In genomic region chr3:97901586-97901985, GRCm38 (mm10) we compare ENCODE assay signal across 8 mouse cellular contexts. TPM values are rescaled to one million over a fixed set of nuclear protein-coding genes. Genes with fewer than 3 reads are reported as not detected.
DNase-seq lines count a peak whose midpoint lies in the region; ATAC-seq and TF ChIP-seq lines count a peak whose summit lies in the region.

No protein-coding gene starts in this region.

- H3K9me3 ChIP-seq in kidney, embryonic 16.5 days (ENCODE audit: low read length) = no peaks in the 10 kb centered on the region
- H3K9me3 ChIP-seq in intestine, embryonic 15.5 days = no peaks in the 10 kb centered on the region
- H3K9me3 ChIP-seq in neural tube, embryonic 12.5 days = no peaks in the 10 kb centered on the region

- WGBS in kidney, embryonic 16.5 days = 17% methylated on average over 5 of the region's 5 CpGs
- 15% methylated on average over 5 of the region's 5 CpGs for WGBS in intestine, embryonic 15.5 days
- 27% methylated on average over 5 of the region's 5 CpGs for WGBS in neural tube, embryonic 12.5 days

- H3K4me1 ChIP-seq in kidney, embryonic 16.5 days (ENCODE audit: insufficient read depth, low read length) = peaks cover 19% of the 10 kb centered on the region
- peaks cover 4% of the 10 kb centered on the region for H3K4me1 ChIP-seq in cortical plate, adult 2 months (ENCODE audit: control insufficient read depth, insufficient read depth, low read length)
- peaks cover 7% of the 10 kb centered on the region for H3K4me1 ChIP-seq in intestine, embryonic 15.5 days (replicated peaks)
- H3K4me1 ChIP-seq in neural tube, embryonic 12.5 days = peaks cover 11% of the 10 kb centered on the region

- H3K27ac ChIP-seq in kidney, embryonic 16.5 days (ENCODE audit: low read length) = no peak overlapping the region
- no peak overlapping the region for H3K27ac ChIP-seq in cortical plate, adult 2 months (ENCODE audit: insufficient read depth, low read length)
- H3K27ac ChIP-seq in intestine, embryonic 15.5 days = peak overlapping the region; percentile 63
- no peak overlapping the region for H3K27ac ChIP-seq in neural tube, embryonic 12.5 days

- ATAC-seq in kidney, embryonic 16.5 days (ENCODE audit: low FRiP score, low TSS enrichment) = no peak
- peak; percentile 16; the same call in 1 of the 2 replicates for ATAC-seq in intestine, embryonic 15.5 days
- no peak for ATAC-seq in neural tube, embryonic 12.5 days (ENCODE audit: low FRiP score, low read depth)
- no peak for ATAC-seq in megakaryocyte-erythroid progenitor cell, adult 5-6 weeks (replicated peaks; ENCODE audit: low FRiP score, low TSS enrichment, poor library complexity, severe bottlenecking)

- peak overlapping the region; percentile 80 for H3K4me2 ChIP-seq in kidney, embryonic 16.5 days (replicated peaks; ENCODE audit: low read depth, low read length)
- H3K4me2 ChIP-seq in intestine, embryonic 15.5 days (replicated peaks) = peak overlapping the region; percentile 77
- peak overlapping the region; percentile 64 for H3K4me2 ChIP-seq in neural tube, embryonic 12.5 days (replicated peaks)

- peak overlapping the region; percentile 92 for H3K4me3 ChIP-seq in kidney, embryonic 16.5 days (ENCODE audit: low read length)
- H3K4me3 ChIP-seq in cortical plate, adult 2 months (ENCODE audit: insufficient read depth, low read length) = peak overlapping the region; percentile 90
- peak overlapping the region; percentile 97 for H3K4me3 ChIP-seq in intestine, embryonic 15.5 days (replicated peaks)
- H3K4me3 ChIP-seq in neural tube, embryonic 12.5 days = peak overlapping the region; percentile 82

- H3K9ac ChIP-seq in kidney, embryonic 16.5 days (replicated peaks; ENCODE audit: low read length) = peak overlapping the region; percentile 94
- peak overlapping the region; percentile 98 for H3K9ac ChIP-seq in intestine, embryonic 15.5 days
- H3K9ac ChIP-seq in neural tube, embryonic 12.5 days = peak overlapping the region; percentile 82

- no peak for TF ChIP-seq POLR2A in cortical plate, adult 2 months (IDR thresholded peaks at IDR 0.05; ENCODE audit: extremely low read depth, insufficient read depth, low read length)

- no peak for TF ChIP-seq CTCF in cortical plate, adult 2 months (IDR thresholded peaks at IDR 0.05; ENCODE audit: extremely low read depth, insufficient read depth, low read length)

- DNase-seq in kidney, postnatal 14 days = no peak
- DNase-seq in right cerebral cortex, postnatal 4 days = no peak
- DNase-seq in ovary, postnatal 36 days (ENCODE audit: low spot score) = no peak

- H3K36me3 ChIP-seq in kidney, embryonic 16.5 days (ENCODE audit: insufficient read depth, low read length) = no peaks in the 10 kb centered on the region
- no peaks in the 10 kb centered on the region for H3K36me3 ChIP-seq in intestine, embryonic 15.5 days
- no peaks in the 10 kb centered on the region for H3K36me3 ChIP-seq in neural tube, embryonic 12.5 days

- H3K27me3 ChIP-seq in kidney, embryonic 16.5 days (ENCODE audit: insufficient read depth, low read length) = no peaks in the 10 kb centered on the region
- H3K27me3 ChIP-seq in intestine, embryonic 15.5 days (replicated peaks) = no peaks in the 10 kb centered on the region
- no peaks in the 10 kb centered on the region for H3K27me3 ChIP-seq in neural tube, embryonic 12.5 days (replicated peaks)

RNA-seq across cellular contexts. Expression of gene Sec22b, which starts 0.6 kb away (rescaled TPM):
- 138 and 147 TPM in 2 replicates for polyA plus RNA-seq in kidney, embryonic 16.5 days (2015; fragmentation: Nextera tagmentation; extraction: Ambion mirVana)
- polyA plus RNA-seq in cortical plate, adult 2 months (2012; rRNA removed) = 64.5 and 67.5 TPM in 2 replicates
- 132 and 142 TPM in 2 replicates for polyA plus RNA-seq in intestine, embryonic 15.5 days (2015; fragmentation: Nextera tagmentation; extraction: Ambion mirVana)
- polyA plus RNA-seq in neural tube, embryonic 12.5 days (2016; fragmentation: Nextera tagmentation; extraction: Ambion mirVana) = 106 and 109 TPM in 2 replicates
- total RNA-seq in megakaryocyte-erythroid progenitor cell, adult 5-6 weeks (2014; fragmentation: Nextera tagmentation) = 38.9 and 51.7 TPM in 2 replicates
- total RNA-seq in megakaryocyte-erythroid progenitor cell, adult 5-6 weeks (2017) = 35.0 and 41.5 TPM in 2 replicates

RNA-seq across cellular contexts. Expression of gene Pde4dip, which starts 13.1 kb away (rescaled TPM):
- 27.5 and 28.1 TPM in 2 replicates for polyA plus RNA-seq in kidney, embryonic 16.5 days (2015; fragmentation: Nextera tagmentation; extraction: Ambion mirVana)
- polyA plus RNA-seq in cortical plate, adult 2 months (2012; rRNA removed) = 99.2 and 103 TPM in 2 replicates
- 23.7 and 23.8 TPM in 2 replicates for polyA plus RNA-seq in intestine, embryonic 15.5 days (2015; fragmentation: Nextera tagmentation; extraction: Ambion mirVana)
- 51.1 and 60.1 TPM in 2 replicates for polyA plus RNA-seq in neural tube, embryonic 12.5 days (2016; fragmentation: Nextera tagmentation; extraction: Ambion mirVana)
- 0.96 and 1.5 TPM in 2 replicates for total RNA-seq in megakaryocyte-erythroid progenitor cell, adult 5-6 weeks (2014; fragmentation: Nextera tagmentation)
- 1.2 and 3.4 TPM in 2 replicates for total RNA-seq in megakaryocyte-erythroid progenitor cell, adult 5-6 weeks (2017)
